Mouse (Mus musculus) central nervous system, embryonic 14 days (tissue): ENCODE results near the gene Aldh3b2. TPM values are rescaled to one million over a fixed set of nuclear protein-coding genes. Genes with fewer than 3 reads are reported as not detected.

Experiments
- polyA plus RNA-seq: library from polyadenylated mRNA; depleted of rRNA; stranded (reverse); fragments of >200 nt; gene quantifications from 2 replicates; pipeline ENCODE4 v1.2.3, GENCODE M21; 2012; rRNA removed

Gene Aldh3b2
- 0.32 and 1.8 TPM in 2 replicates for polyA plus RNA-seq

GRCm38 (mm10) chr19:3972229-3972628 is at the start of gene Aldh3b2:
Gene Aldh3b2, plus strand, starts transcription at chr19:3972328.

GRCm38 (mm10) chr19:3929211-3929941 is 42.8 kb upstream of the Aldh3b2 start, which contains the start of gene Aldh3b1:
Gene Aldh3b1, minus strand, starts transcription at chr19:3929808.

GRCm38 (mm10) chr19:3935032-3935895 is 36.9 kb upstream of the Aldh3b2 start, which contains the start of gene Unc93b1:
Gene Unc93b1, plus strand, starts transcription at chr19:3935186.

GRCm38 (mm10) chr19:3958470-3958869 is 13.7 kb upstream of the Aldh3b2 start, which contains the start of gene Aldh3b3:
Gene Aldh3b3, plus strand, starts transcription at chr19:3958645.

GRCm38 (mm10) chr19:3986334-3986733 is 14.2 kb downstream of the Aldh3b2 start, which contains the start of gene Acy3:
Gene Acy3, plus strand, starts transcription at chr19:3986570.

GRCm38 (mm10) chr19:3992416-3992815 is 20.3 kb downstream of the Aldh3b2 start, which contains the start of gene Tbx10:
Gene Tbx10, plus strand, starts transcription at chr19:3992752.

GRCm38 (mm10) chr19:4000119-4000900 is 28.2 kb downstream of the Aldh3b2 start, which contains the start of the genes Nudt8 and Gm49405:
Gene Nudt8, plus strand, starts transcription at chr19:4000580.
Gene Gm49405, plus strand, starts transcription at chr19:4000626.

GRCm38 (mm10) chr19:4003112-4003511 is 31.0 kb downstream of the Aldh3b2 start, which contains the start of gene Doc2g:
Gene Doc2g, plus strand, starts transcription at chr19:4003313.

GRCm38 (mm10) chr19:4012432-4013022 is 40.4 kb downstream of the Aldh3b2 start, which contains the start of gene Ndufv1:
Gene Ndufv1, minus strand, starts transcription at chr19:4012806.

Other genes starting within 250 kb of the Aldh3b2 start
- gene Kmt5b, start 204.9 kb upstream of the Aldh3b2 start, polyA plus RNA-seq: 50.3 and 52.3 TPM in 2 replicates
- 83.3 and 86.1 TPM in 2 replicates for gene Chka, start 120.6 kb upstream of the Aldh3b2 start, polyA plus RNA-seq
- 48.5 and 61.6 TPM in 2 replicates for gene Tcirg1, start 65.2 kb upstream of the Aldh3b2 start, polyA plus RNA-seq
- 173 and 186 TPM in 2 replicates for gene Ndufs8, start 59.6 kb upstream of the Aldh3b2 start, polyA plus RNA-seq
- gene Aldh3b1, start 42.5 kb upstream of the Aldh3b2 start, polyA plus RNA-seq: 1.7 and 1.8 TPM in 2 replicates
- gene Unc93b1, start 37.1 kb upstream of the Aldh3b2 start, polyA plus RNA-seq: 14.5 and 15.1 TPM in 2 replicates
- 0.05 TPM in 1 of 2 replicates, not detected in the other for gene Aldh3b3, start 13.7 kb upstream of the Aldh3b2 start, polyA plus RNA-seq
- 2.3 and 3.3 TPM in 2 replicates for gene Acy3, start 14.2 kb downstream of the Aldh3b2 start, polyA plus RNA-seq
- gene Tbx10, start 20.4 kb downstream of the Aldh3b2 start, polyA plus RNA-seq: 0.05 and 0.21 TPM in 2 replicates
- gene Nudt8, start 28.3 kb downstream of the Aldh3b2 start, polyA plus RNA-seq: 14.7 and 17.5 TPM in 2 replicates
- gene Gm49405, start 28.3 kb downstream of the Aldh3b2 start, polyA plus RNA-seq: 9.0 and 9.6 TPM in 2 replicates
- 23.9 and 25.6 TPM in 2 replicates for gene Doc2g, start 31.0 kb downstream of the Aldh3b2 start, polyA plus RNA-seq
- 172 and 187 TPM in 2 replicates for gene Ndufv1, start 40.5 kb downstream of the Aldh3b2 start, polyA plus RNA-seq
- 226 and 263 TPM in 2 replicates for gene Gstp1, start 65.7 kb downstream of the Aldh3b2 start, polyA plus RNA-seq
- gene Gstp2, start 73.7 kb downstream of the Aldh3b2 start, polyA plus RNA-seq: 1.2 and 5.2 TPM in 2 replicates
- gene Gstp3, start 87.2 kb downstream of the Aldh3b2 start, polyA plus RNA-seq: 0.38 TPM in 1 of 2 replicates, not detected in the other
- not detected in 2 replicates for gene Cabp2, start 109.2 kb downstream of the Aldh3b2 start, polyA plus RNA-seq
- gene Cdk2ap2, start 124.9 kb downstream of the Aldh3b2 start, polyA plus RNA-seq: 51.1 and 56.1 TPM in 2 replicates
- 112 and 116 TPM in 2 replicates for gene Pitpnm1, start 127.7 kb downstream of the Aldh3b2 start, polyA plus RNA-seq
- gene Aip, start 153.5 kb downstream of the Aldh3b2 start, polyA plus RNA-seq: 122 and 129 TPM in 2 replicates
- gene Gpr152, start 167.5 kb downstream of the Aldh3b2 start, polyA plus RNA-seq: 0.05 and 0.06 TPM in 2 replicates
- 0.03 and 0.05 TPM in 2 replicates for gene Cabp4, start 171.7 kb downstream of the Aldh3b2 start, polyA plus RNA-seq
- 245 and 266 TPM in 2 replicates for gene Coro1b, start 176.3 kb downstream of the Aldh3b2 start, polyA plus RNA-seq
- gene Ptprcap, start 181.3 kb downstream of the Aldh3b2 start, polyA plus RNA-seq: 1.6 and 2.9 TPM in 2 replicates
- gene Rps6kb2, start 191.0 kb downstream of the Aldh3b2 start, polyA plus RNA-seq: 75.7 and 77.5 TPM in 2 replicates
- gene Carns1, start 203.2 kb downstream of the Aldh3b2 start, polyA plus RNA-seq: 3.6 and 4.1 TPM in 2 replicates
- gene Tbc1d10c, start 219.0 kb downstream of the Aldh3b2 start, polyA plus RNA-seq: 2.0 and 3.4 TPM in 2 replicates
- gene Ppp1ca, start 219.7 kb downstream of the Aldh3b2 start, polyA plus RNA-seq: 403 and 409 TPM in 2 replicates
- gene Rad9a, start 229.3 kb downstream of the Aldh3b2 start, polyA plus RNA-seq: 39.4 and 40.6 TPM in 2 replicates
- gene Clcf1, start 241.9 kb downstream of the Aldh3b2 start, polyA plus RNA-seq: 2.9 and 7.3 TPM in 2 replicates
- gene AC109138.7, start 242.0 kb downstream of the Aldh3b2 start, polyA plus RNA-seq: 1.2 TPM in 1 of 2 replicates, not detected in the other